Mouse (Mus musculus) cerebellum, adult 2 months (tissue): Measurements from ENCODE around the gene Tfcp2l1.

ENCODE experiments used
- CTCF ChIP-seq: fragments of 200-500 bp; IDR thresholded peaks from 2 replicates; pipeline ENCODE4 v1.5.1; 2011; ENCODE audit warnings: low read depth, mild to moderate bottlenecking, control low read depth, low read length, moderate library complexity, borderline replicate concordance; ENCODE audit not compliant: insufficient read depth
- POLR2A ChIP-seq: fragments of 200-500 bp; IDR thresholded peaks from 2 replicates; pipeline ENCODE4 v1.6.1; 2011; ENCODE audit warnings: low read length, control low read depth, borderline replicate concordance; ENCODE audit not compliant: insufficient read depth

GRCm38 (mm10) chr1:118625461-118625860 is 2.3 kb upstream of the Tfcp2l1 start:
- no peak for TF ChIP-seq CTCF
- TF ChIP-seq POLR2A, result no peak
